Mouse (Mus musculus) thymus, postnatal 0 days (tissue): Measurements from ENCODE around the gene Calca. TPM values are rescaled to one million over a fixed set of nuclear protein-coding genes. Genes with fewer than 3 reads are reported as not detected.
"Not testable (repeated sequence)": the region's sequence is repeated elsewhere in the genome, so short reads cannot be mapped to it uniquely, and the experiment has no call there.

Experiments
- DNase-seq: peaks from one replicate; pipeline ENCODE4 v3.0.0-alpha.2; 2015; ENCODE audit warnings: low spot score
- polyA plus RNA-seq: library from polyadenylated mRNA; unstranded; fragments of >200 nt; fragmentation: Nextera tagmentation; extraction: Ambion mirVana; gene quantifications from 2 replicates; pipeline ENCODE4 v1.2.1, GENCODE M21; 2015

Calca gene
- 12.0 and 13.4 TPM in 2 replicates for polyA plus RNA-seq

GRCm38 (mm10) chr7:114636102-114636501 lies at the start of gene Calca:
Gene Calca (minus strand): TSS chr7:114636357.
- DNase-seq, result no peak

- DNase-seq, result peak; percentile 20
Observed at GRCm38 (mm10) chr7:114672697-114673096, 36.5 kb upstream of the Calca start.

- no peak for DNase-seq
Observed at GRCm38 (mm10) chr7:114671405-114671804, 35.2 kb upstream of the Calca start.

GRCm38 (mm10) chr7:114649730-114650129 lies 13.6 kb upstream of the Calca start:
- no peak for DNase-seq

GRCm38 (mm10) chr7:114648791-114649190 lies 12.6 kb upstream of the Calca start:
- DNase-seq, result no peak

GRCm38 (mm10) chr7:114635569-114636101 lies 522 bp downstream of the Calca start:
- peak; percentile 11 for DNase-seq

- DNase-seq, result no peak
Observed at GRCm38 (mm10) chr7:114634386-114634785, 1.8 kb downstream of the Calca start.

GRCm38 (mm10) chr7:114625966-114626365 lies 10.2 kb downstream of the Calca start:
- no peak for DNase-seq

- DNase-seq, result no peak
Observed at GRCm38 (mm10) chr7:114616759-114617158, 19.4 kb downstream of the Calca start.

- DNase-seq, result not testable (repeated sequence)
Observed at GRCm38 (mm10) chr7:114594391-114594790, 41.8 kb downstream of the Calca start.

- DNase-seq, result no peak
Observed at GRCm38 (mm10) chr7:114582441-114582840, 53.7 kb downstream of the Calca start.

Other genes starting within 250 kb of the Calca start
- gene Pde3b, start 221.1 kb downstream of the Calca start, polyA plus RNA-seq, result 7.5 and 10.1 TPM in 2 replicates
- gene Cyp2r1, start 73.4 kb downstream of the Calca start, polyA plus RNA-seq, result 2.9 and 3.0 TPM in 2 replicates
- gene Calcb, start 82.3 kb upstream of the Calca start, polyA plus RNA-seq, result 19.4 and 19.5 TPM in 2 replicates
- 0.22 and 0.28 TPM in 2 replicates for gene Insc, start 107.3 kb upstream of the Calca start, polyA plus RNA-seq